Mouse (Mus musculus): ENCODE results near the gene Taf3. TPM values are rescaled to one million over a fixed set of nuclear protein-coding genes. Genes with fewer than 3 reads are reported as not detected.
A peak's percentile ranks its signal among the peaks of the same experiment; 100 is the strongest.

The Taf3 gene
- 17.3 and 17.6 TPM in 2 replicates for polyA plus RNA-seq (2016; fragmentation: Nextera tagmentation; extraction: Ambion mirVana)

- H3K4me3 ChIP-seq = peak within 1 kb of the TSS; percentile 74
- ATAC-seq (ENCODE audit: low FRiP score) = peak; percentile 95
- H3K36me3 ChIP-seq = peaks cover 2% of the 10 kb centered on the region
- peak within 1 kb of the TSS; percentile 89 for H3K4me2 ChIP-seq (replicated peaks)
- no peaks in the 10 kb centered on the region for H3K27me3 ChIP-seq
- H3K9me3 ChIP-seq (replicated peaks) = no peaks in the 10 kb centered on the region
- H3K4me1 ChIP-seq = peaks cover 13% of the 10 kb centered on the region
- H3K9ac ChIP-seq = peak within 1 kb of the TSS; percentile 81
- under 1% methylated on average over 36 of the region's 36 CpGs for WGBS
- H3K27ac ChIP-seq = peak within 1 kb of the TSS; percentile 49; the same call in 1 of the 2 replicates
Observed at GRCm38 (mm10) chr2:10048461-10048860, at the start of gene Taf3. Gene Taf3, minus strand, starts transcription at chr2:10048596.

DNA sequence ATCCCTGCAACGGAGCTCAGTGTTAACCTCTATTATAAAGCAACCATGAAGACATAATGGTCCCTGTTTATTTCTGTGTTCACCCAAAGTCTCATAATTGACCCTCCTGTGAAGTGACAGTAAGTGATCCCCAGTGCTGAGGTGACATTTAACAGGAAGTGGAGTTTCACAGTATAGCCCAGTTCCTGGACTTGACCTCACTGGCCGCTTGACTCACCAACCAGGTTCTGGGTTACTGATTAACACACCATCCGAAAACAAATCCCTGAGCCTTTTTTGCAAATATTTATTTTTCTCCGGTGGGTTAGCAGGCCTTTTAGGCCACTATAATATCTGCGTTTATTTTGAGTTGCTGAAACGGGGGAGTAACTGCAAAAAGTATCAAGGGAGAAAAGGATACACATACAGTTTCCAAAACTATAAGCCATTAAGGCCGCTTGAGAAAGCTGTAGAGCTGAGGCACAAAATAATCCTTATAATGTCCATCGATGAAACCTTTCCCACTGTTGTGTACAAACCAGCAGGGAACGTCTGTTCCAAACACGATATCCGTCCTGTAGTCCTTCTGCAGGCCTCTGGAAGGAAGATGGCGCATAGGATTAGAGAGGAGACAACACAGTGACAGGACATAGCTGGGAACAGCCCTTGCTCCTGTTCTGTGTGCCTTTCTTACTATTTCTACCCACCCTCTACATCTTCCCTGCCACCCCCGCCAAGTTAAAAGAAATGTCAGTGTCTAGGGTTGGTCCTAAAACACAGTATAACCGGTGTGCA, 46.1 kb upstream of the Taf3 start:
- Histone ChIP-seq H3K9me3 (replicated peaks) (no peaks in the 10 kb centered on the region), H3K27me3 (no peaks in the 10 kb centered on the region), H3K4me1 (no peaks in the 10 kb centered on the region), H3K4me2 (replicated peaks) (no peak overlapping the region), H3K4me3 (no peak overlapping the region), H3K9ac (no peak overlapping the region), H3K36me3 (peaks cover 37% of the 10 kb centered on the region), H3K27ac (no peak overlapping the region)
- WGBS = 89% methylated on average over 14 of the region's 14 CpGs
- no peak for ATAC-seq (ENCODE audit: low FRiP score)

DNA sequence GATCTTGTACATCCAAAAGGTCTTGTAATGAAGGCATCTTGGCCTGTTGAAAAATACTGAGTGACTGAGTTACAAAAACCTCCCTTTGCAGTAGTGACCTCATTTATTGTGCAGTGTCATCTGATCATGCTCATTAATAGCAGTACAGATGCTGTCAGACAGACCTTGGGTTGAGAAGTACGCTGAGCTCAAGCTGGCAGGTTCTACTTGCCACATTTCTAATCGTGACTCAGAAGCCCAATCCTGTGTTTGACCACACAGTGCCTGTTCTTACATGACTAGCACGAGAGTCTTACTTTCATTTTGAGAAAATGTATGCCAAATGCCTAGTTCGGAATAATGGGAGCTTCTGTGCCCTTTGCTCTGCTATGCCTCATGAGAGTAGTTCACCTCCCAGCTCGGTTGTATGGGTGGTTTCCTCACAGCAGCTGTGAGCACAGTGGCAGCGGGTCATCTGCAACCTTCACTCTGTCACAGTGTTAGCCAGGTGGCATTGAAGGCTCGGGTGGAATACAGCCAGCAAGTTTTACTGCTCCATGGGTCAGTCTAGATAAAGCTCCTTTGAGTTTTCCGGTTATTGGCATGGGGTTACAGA, 39.0 kb upstream of the Taf3 start:
- ATAC-seq (ENCODE audit: low FRiP score) = no peak
- Histone ChIP-seq H3K4me1 (no peaks in the 10 kb centered on the region), H3K27ac (no peak overlapping the region), H3K36me3 (peaks cover 57% of the 10 kb centered on the region), H3K9me3 (replicated peaks) (no peaks in the 10 kb centered on the region), H3K27me3 (no peaks in the 10 kb centered on the region), H3K4me2 (replicated peaks) (no peak overlapping the region), H3K4me3 (no peak overlapping the region), H3K9ac (no peak overlapping the region)
- 87% methylated on average over 8 of the region's 8 CpGs for WGBS

GRCm38 (mm10) chr2:10082737-10083136, 34.3 kb upstream of the Taf3 start:
- no peaks in the 10 kb centered on the region for H3K9me3 ChIP-seq (replicated peaks)
- no peaks in the 10 kb centered on the region for H3K27me3 ChIP-seq
- no peak for ATAC-seq (ENCODE audit: low FRiP score)
- no peak overlapping the region for H3K4me3 ChIP-seq
- H3K4me2 ChIP-seq (replicated peaks) = no peak overlapping the region
- H3K9ac ChIP-seq = no peak overlapping the region
- peaks cover 24% of the 10 kb centered on the region for H3K4me1 ChIP-seq
- H3K36me3 ChIP-seq = peaks cover 19% of the 10 kb centered on the region; the same call in 1 of the 2 replicates
- no peak overlapping the region for H3K27ac ChIP-seq
- WGBS = 78% methylated on average over 1 of the region's 1 CpGs

DNA sequence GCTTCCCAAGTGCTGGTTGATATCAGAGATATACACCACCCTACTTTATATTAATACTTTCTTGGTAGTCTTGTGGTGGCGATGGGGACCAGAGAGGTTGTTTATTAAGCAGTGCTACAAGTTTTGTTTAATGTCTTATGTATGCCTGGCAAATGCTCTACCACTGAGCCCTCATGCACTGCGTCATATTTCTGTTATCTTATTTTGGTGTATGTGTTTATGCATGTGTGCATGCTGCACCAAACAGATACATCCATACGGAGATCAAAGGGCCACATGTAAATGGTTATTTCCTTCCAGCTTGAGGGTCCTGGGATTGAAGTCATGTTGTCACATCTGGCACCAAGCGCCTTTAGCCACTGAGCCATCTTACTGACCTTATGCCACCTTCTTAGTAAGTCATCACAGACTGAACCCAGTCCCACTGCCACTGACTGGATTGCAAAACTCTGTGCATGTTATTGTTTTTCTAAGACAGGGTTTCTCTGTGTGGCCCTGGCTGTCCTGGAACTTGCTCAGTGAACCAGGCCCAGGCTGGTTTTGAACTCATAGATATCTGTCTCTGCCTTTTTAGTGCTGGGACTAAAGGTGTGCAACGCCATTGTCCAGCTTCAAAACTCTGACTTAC, 33.2 kb upstream of the Taf3 start:
- H3K4me3 ChIP-seq = peak overlapping the region; percentile 87
- H3K9ac ChIP-seq = peak overlapping the region; percentile 96; the same call in 1 of the 2 replicates
- WGBS = 90% methylated on average over 5 of the region's 5 CpGs
- H3K27me3 ChIP-seq = no peaks in the 10 kb centered on the region
- peaks cover 28% of the 10 kb centered on the region for H3K4me1 ChIP-seq
- no peak overlapping the region for H3K27ac ChIP-seq
- ATAC-seq (ENCODE audit: low FRiP score) = no peak
- no peaks in the 10 kb centered on the region for H3K9me3 ChIP-seq (replicated peaks)
- 0 out of 2 replicates have a peak, but pooled peaks cover 16% of the 10 kb centered on the region for H3K36me3 ChIP-seq
- peak overlapping the region; percentile 75 for H3K4me2 ChIP-seq (replicated peaks)

- H3K4me3 ChIP-seq = peak within 1 kb of the TSS; percentile 87
- peaks cover 32% of the 10 kb centered on the region for H3K4me1 ChIP-seq
- peak within 1 kb of the TSS; percentile 96 for H3K9ac ChIP-seq
- H3K27ac ChIP-seq = peak within 1 kb of the TSS; percentile 94
- peak; percentile 98 for ATAC-seq (ENCODE audit: low FRiP score)
- peak within 1 kb of the TSS; percentile 82 for H3K4me2 ChIP-seq (replicated peaks)
- no peaks in the 10 kb centered on the region for H3K9me3 ChIP-seq (replicated peaks)
- H3K27me3 ChIP-seq = no peaks in the 10 kb centered on the region
- H3K36me3 ChIP-seq = 0 out of 2 replicates have a peak, but pooled peaks cover 10% of the 10 kb centered on the region
- WGBS = under 1% methylated on average over 61 of the region's 61 CpGs
Observed at GRCm38 (mm10) chr2:10080310-10081010, 32.1 kb upstream of the Taf3 start, which contains the start of the genes Atp5c1 and Kin. Gene Atp5c1, minus strand, starts transcription at chr2:10080510. Gene Kin, plus strand, starts transcription at chr2:10080593.

DNA sequence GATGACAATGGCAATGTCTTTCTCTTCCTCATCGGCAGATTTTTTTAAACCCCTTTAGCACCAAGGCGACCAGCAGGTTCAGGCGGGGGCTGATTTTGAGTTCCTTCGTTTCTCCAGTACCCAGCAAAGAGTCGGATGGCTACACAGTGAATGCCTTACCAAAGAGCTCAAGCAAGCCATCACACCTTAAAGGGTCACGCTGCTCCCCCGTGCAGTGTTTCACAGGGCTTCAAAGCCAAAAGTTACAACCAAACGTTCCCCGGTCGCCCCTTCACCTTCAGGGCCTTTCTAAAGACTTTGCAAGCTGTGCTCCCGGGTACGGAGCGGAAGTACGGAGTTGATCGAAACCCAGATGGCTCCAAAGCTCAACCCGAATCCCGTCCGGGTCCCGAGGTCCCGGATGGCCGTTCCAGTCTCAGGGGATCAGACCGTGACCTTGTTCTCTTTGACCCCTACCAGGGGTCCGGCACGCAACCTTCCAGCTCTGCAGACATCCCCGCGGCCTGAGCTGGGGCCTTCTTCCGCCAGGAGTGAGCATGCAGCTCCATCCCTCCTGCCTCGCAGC, 31.4 kb upstream of the Taf3 start:
- no peak for ATAC-seq (ENCODE audit: low FRiP score)
- peak overlapping the region; percentile 94 for H3K27ac ChIP-seq
- peaks cover 32% of the 10 kb centered on the region for H3K4me1 ChIP-seq
- H3K4me2 ChIP-seq (replicated peaks) = peak overlapping the region; percentile 82
- H3K27me3 ChIP-seq = no peaks in the 10 kb centered on the region
- H3K9me3 ChIP-seq (replicated peaks) = no peaks in the 10 kb centered on the region
- H3K36me3 ChIP-seq = 0 out of 2 replicates have a peak, but pooled peaks cover 10% of the 10 kb centered on the region
- under 1% methylated on average over 28 of the region's 28 CpGs for WGBS
- peak overlapping the region; percentile 96 for H3K9ac ChIP-seq
- peak overlapping the region; percentile 87 for H3K4me3 ChIP-seq

GRCm38 (mm10) chr2:10076675-10077074, 28.3 kb upstream of the Taf3 start:
- Histone ChIP-seq H3K4me3 (no peak overlapping the region), H3K27ac (no peak overlapping the region), H3K9ac (no peak overlapping the region), H3K9me3 (replicated peaks) (no peaks in the 10 kb centered on the region), H3K36me3 (peaks cover 9% of the 10 kb centered on the region; the same call in 1 of the 2 replicates), H3K27me3 (no peaks in the 10 kb centered on the region), H3K4me2 (replicated peaks) (no peak overlapping the region), H3K4me1 (peaks cover 29% of the 10 kb centered on the region)
- no peak for ATAC-seq (ENCODE audit: low FRiP score)
- 91% methylated on average over 8 of the region's 8 CpGs for WGBS

GRCm38 (mm10) chr2:10074470-10074869, 26.1 kb upstream of the Taf3 start:
- no peaks in the 10 kb centered on the region for H3K27me3 ChIP-seq
- H3K4me2 ChIP-seq (replicated peaks) = no peak overlapping the region
- H3K9ac ChIP-seq = no peak overlapping the region
- ATAC-seq (ENCODE audit: low FRiP score) = no peak
- H3K4me1 ChIP-seq = peaks cover 24% of the 10 kb centered on the region
- H3K4me3 ChIP-seq = no peak overlapping the region
- no peaks in the 10 kb centered on the region for H3K9me3 ChIP-seq (replicated peaks)
- no peak overlapping the region for H3K27ac ChIP-seq
- 89% methylated on average over 7 of the region's 7 CpGs for WGBS
- peaks cover 9% of the 10 kb centered on the region; the same call in 1 of the 2 replicates for H3K36me3 ChIP-seq

DNA sequence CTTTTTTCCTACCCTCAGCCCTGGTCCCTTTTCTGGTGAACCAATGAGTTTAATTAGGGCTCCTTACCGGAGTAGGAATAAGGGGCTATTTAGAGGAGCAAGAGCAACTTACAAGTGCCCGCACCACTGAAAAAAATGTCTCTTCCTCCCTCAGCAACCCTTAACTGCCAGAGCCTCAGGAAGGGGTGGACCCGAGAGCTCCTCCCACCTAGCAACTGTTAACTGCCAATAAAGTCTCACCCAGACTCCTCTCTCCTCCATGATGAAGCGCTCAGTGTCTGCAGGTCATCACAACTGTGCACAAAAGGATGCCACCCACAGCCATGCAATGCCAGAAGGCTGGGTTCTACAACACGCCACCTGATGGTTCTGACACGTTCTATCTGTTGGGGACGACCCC, 23.4 kb upstream of the Taf3 start:
- 95% methylated on average over 7 of the region's 7 CpGs for WGBS
- no peak overlapping the region for H3K9ac ChIP-seq
- no peaks in the 10 kb centered on the region for H3K27me3 ChIP-seq
- ATAC-seq (ENCODE audit: low FRiP score) = no peak
- H3K27ac ChIP-seq = no peak overlapping the region
- no peak overlapping the region for H3K4me3 ChIP-seq
- H3K4me1 ChIP-seq = 0 out of 2 replicates have a peak, but pooled peaks cover 4% of the 10 kb centered on the region
- H3K4me2 ChIP-seq (replicated peaks) = no peak overlapping the region
- H3K36me3 ChIP-seq = peaks cover 28% of the 10 kb centered on the region
- H3K9me3 ChIP-seq (replicated peaks) = no peaks in the 10 kb centered on the region

- Histone ChIP-seq H3K4me3 (no peak overlapping the region), H3K27me3 (no peaks in the 10 kb centered on the region), H3K27ac (no peak overlapping the region), H3K9me3 (replicated peaks) (no peaks in the 10 kb centered on the region), H3K4me1 (no peaks in the 10 kb centered on the region), H3K9ac (no peak overlapping the region), H3K36me3 (peaks cover 79% of the 10 kb centered on the region), H3K4me2 (replicated peaks) (no peak overlapping the region)
- WGBS = 92% methylated on average over 5 of the region's 5 CpGs
- no peak for ATAC-seq (ENCODE audit: low FRiP score)
Observed at GRCm38 (mm10) chr2:10058836-10059235, 10.4 kb upstream of the Taf3 start.

Data from hindbrain, embryonic 12.5 days (tissue).